Mouse (Mus musculus): ENCODE results near the gene Mpl.

Mpl gene

GRCm38 (mm10) chr4:118427415-118427767 lies 29.9 kb downstream of the Mpl start:
- no peak for DNase-seq

- DNase-seq, result no peak
Measured at GRCm38 (mm10) chr4:118425374-118425773, 31.9 kb downstream of the Mpl start.

- no peak for DNase-seq
Measured at GRCm38 (mm10) chr4:118424541-118425160, 32.7 kb downstream of the Mpl start.

- no peak for DNase-seq
Measured at GRCm38 (mm10) chr4:118421384-118421783, 35.9 kb downstream of the Mpl start.

- DNase-seq, result no peak
Measured at GRCm38 (mm10) chr4:118417112-118417797, 40.1 kb downstream of the Mpl start.

GRCm38 (mm10) chr4:118416329-118416728 lies 41.0 kb downstream of the Mpl start:
- peak; percentile 43 for DNase-seq

GRCm38 (mm10) chr4:118415779-118416178 lies 41.5 kb downstream of the Mpl start:
- DNase-seq, result no peak

GRCm38 (mm10) chr4:118413553-118413952 lies 43.8 kb downstream of the Mpl start:
- DNase-seq, result no peak

- no peak for DNase-seq
Measured at GRCm38 (mm10) chr4:118410871-118411270, 46.4 kb downstream of the Mpl start.

GRCm38 (mm10) chr4:118409142-118409900 lies 48.0 kb downstream of the Mpl start, which contains the start of the genes Szt2 and Med8:
Gene Szt2 (minus strand): TSS chr4:118409273.
Gene Med8 (plus strand): TSS chr4:118409337.
- DNase-seq, result peak; percentile 95

- DNase-seq, result no peak
Measured at GRCm38 (mm10) chr4:118402701-118403100, 54.6 kb downstream of the Mpl start.

GRCm38 (mm10) chr4:118401918-118402317 lies 55.4 kb downstream of the Mpl start:
- no peak for DNase-seq

- DNase-seq, result no peak
Measured at GRCm38 (mm10) chr4:118401421-118401820, 55.9 kb downstream of the Mpl start.

- no peak for DNase-seq
Measured at GRCm38 (mm10) chr4:118398400-118398799, 58.9 kb downstream of the Mpl start.

GRCm38 (mm10) chr4:118396433-118396832 lies 60.9 kb downstream of the Mpl start:
- no peak for DNase-seq

GRCm38 (mm10) chr4:118395289-118395688 lies 62.0 kb downstream of the Mpl start:
- DNase-seq, result no peak

GRCm38 (mm10) chr4:118394505-118394904 lies 62.8 kb downstream of the Mpl start:
- no peak for DNase-seq
